Mouse (Mus musculus) lung, postnatal 4 days (tissue): Measurements from ENCODE around the gene Ebf1.

ENCODE experiments used
- DNase-seq, 2 experiments: peaks; one replicate each; pipeline ENCODE4 v3.0.0; 2021

Gene Ebf1

GRCm38 (mm10) chr11:44741042-44741491 lies 124.0 kb downstream of the Ebf1 start:
- no peak for DNase-seq

- no peak for DNase-seq
Observed at GRCm38 (mm10) chr11:44744446-44744845, 127.3 kb downstream of the Ebf1 start.

- no peak for DNase-seq
Observed at GRCm38 (mm10) chr11:44745946-44746345, 128.8 kb downstream of the Ebf1 start.

- DNase-seq = no peak
Observed at GRCm38 (mm10) chr11:44746731-44747130, 129.6 kb downstream of the Ebf1 start.

GRCm38 (mm10) chr11:44749309-44749708 lies 132.2 kb downstream of the Ebf1 start:
- no peak for DNase-seq

- DNase-seq = no peak
Observed at GRCm38 (mm10) chr11:44754336-44754735, 137.2 kb downstream of the Ebf1 start.

GRCm38 (mm10) chr11:44756321-44756720 lies 139.2 kb downstream of the Ebf1 start:
- no peak for DNase-seq

GRCm38 (mm10) chr11:44758857-44759256 lies 141.7 kb downstream of the Ebf1 start:
- DNase-seq = no peak

- DNase-seq = no peak
Observed at GRCm38 (mm10) chr11:44761128-44761996, 144.2 kb downstream of the Ebf1 start.

- DNase-seq = no peak
Observed at GRCm38 (mm10) chr11:44763992-44764835, 147.1 kb downstream of the Ebf1 start.

GRCm38 (mm10) chr11:44764988-44765387 lies 147.9 kb downstream of the Ebf1 start:
- no peak for DNase-seq

- DNase-seq = no peak
Observed at GRCm38 (mm10) chr11:44766246-44766645, 149.1 kb downstream of the Ebf1 start.

- DNase-seq = no peak
Observed at GRCm38 (mm10) chr11:44767322-44767721, 150.2 kb downstream of the Ebf1 start.

- no peak for DNase-seq
Observed at GRCm38 (mm10) chr11:44768346-44768745, 151.2 kb downstream of the Ebf1 start.

- DNase-seq = no peak
Observed at GRCm38 (mm10) chr11:44770989-44771564, 154.0 kb downstream of the Ebf1 start.

- peak in 1 of 2 experiments; percentile 7 for DNase-seq
Observed at GRCm38 (mm10) chr11:44774411-44774810, 157.3 kb downstream of the Ebf1 start.

- no peak for DNase-seq
Observed at GRCm38 (mm10) chr11:44775549-44775948, 158.4 kb downstream of the Ebf1 start.

GRCm38 (mm10) chr11:44776556-44776955 lies 159.4 kb downstream of the Ebf1 start:
- DNase-seq = no peak

- DNase-seq = no peak
Observed at GRCm38 (mm10) chr11:44777331-44778310, 160.5 kb downstream of the Ebf1 start.

GRCm38 (mm10) chr11:44779030-44779429 lies 161.9 kb downstream of the Ebf1 start:
- DNase-seq = no peak

GRCm38 (mm10) chr11:44784255-44785029 lies 167.3 kb downstream of the Ebf1 start:
- DNase-seq = no peak
